Mouse (Mus musculus): ENCODE measurements around the gene Lhpp.
A peak's percentile ranks its signal among the peaks of the same experiment; 100 is the strongest.

Gene Lhpp

GRCm38 (mm10) chr7:132683923-132684322, 73.5 kb downstream of the Lhpp start:
- no peak for DNase-seq

GRCm38 (mm10) chr7:132686515-132686914, 76.1 kb downstream of the Lhpp start:
- DNase-seq = no peak

- DNase-seq = no peak
Measured at GRCm38 (mm10) chr7:132687897-132688296, 77.5 kb downstream of the Lhpp start.

GRCm38 (mm10) chr7:132688721-132689120, 78.3 kb downstream of the Lhpp start:
- no peak for DNase-seq

- DNase-seq = no peak
Measured at GRCm38 (mm10) chr7:132689722-132690121, 79.3 kb downstream of the Lhpp start.

GRCm38 (mm10) chr7:132690716-132691472, 80.5 kb downstream of the Lhpp start:
- DNase-seq = no peak

- no peak for DNase-seq
Measured at GRCm38 (mm10) chr7:132692719-132693118, 82.3 kb downstream of the Lhpp start.

GRCm38 (mm10) chr7:132693561-132693960, 83.1 kb downstream of the Lhpp start:
- no peak for DNase-seq

GRCm38 (mm10) chr7:132697258-132697796, 86.9 kb downstream of the Lhpp start:
- no peak for DNase-seq

GRCm38 (mm10) chr7:132698737-132699136, 88.3 kb downstream of the Lhpp start:
- no peak for DNase-seq

GRCm38 (mm10) chr7:132699165-132699564, 88.7 kb downstream of the Lhpp start:
- no peak for DNase-seq

- no peak for DNase-seq
Measured at GRCm38 (mm10) chr7:132699639-132700038, 89.2 kb downstream of the Lhpp start.

GRCm38 (mm10) chr7:132700107-132700506, 89.7 kb downstream of the Lhpp start:
- DNase-seq = no peak

- no peak for DNase-seq
Measured at GRCm38 (mm10) chr7:132701412-132701811, 91.0 kb downstream of the Lhpp start.

- no peak for DNase-seq
Measured at GRCm38 (mm10) chr7:132702024-132702423, 91.6 kb downstream of the Lhpp start.

GRCm38 (mm10) chr7:132702492-132703070, 92.1 kb downstream of the Lhpp start:
- no peak for DNase-seq

GRCm38 (mm10) chr7:132703515-132704309, 93.3 kb downstream of the Lhpp start:
- no peak for DNase-seq

GRCm38 (mm10) chr7:132704310-132704875, 94.0 kb downstream of the Lhpp start:
- DNase-seq = no peak

- no peak for DNase-seq
Measured at GRCm38 (mm10) chr7:132705130-132705529, 94.7 kb downstream of the Lhpp start.

GRCm38 (mm10) chr7:132711579-132711978, 101.1 kb downstream of the Lhpp start:
- no peak for DNase-seq

GRCm38 (mm10) chr7:132712044-132712708, 101.7 kb downstream of the Lhpp start:
- peak; percentile 67 for DNase-seq

- no peak for DNase-seq
Measured at GRCm38 (mm10) chr7:132712956-132713355, 102.5 kb downstream of the Lhpp start.

All from lung, postnatal 14 days (tissue).